Mouse (Mus musculus) right cerebral cortex, postnatal 36 days (tissue): ENCODE measurements around the gene Eipr1.
A peak's percentile ranks its signal among the peaks of the same experiment; 100 is the strongest.

Experiments used
- DNase-seq, 2 experiments: peaks; one replicate each; pipeline ENCODE4 v3.0.0; 2022; ENCODE audit warnings: low spot score in 2 of 2, mixed read lengths in 1 of 2

Eipr1 gene

DNA sequence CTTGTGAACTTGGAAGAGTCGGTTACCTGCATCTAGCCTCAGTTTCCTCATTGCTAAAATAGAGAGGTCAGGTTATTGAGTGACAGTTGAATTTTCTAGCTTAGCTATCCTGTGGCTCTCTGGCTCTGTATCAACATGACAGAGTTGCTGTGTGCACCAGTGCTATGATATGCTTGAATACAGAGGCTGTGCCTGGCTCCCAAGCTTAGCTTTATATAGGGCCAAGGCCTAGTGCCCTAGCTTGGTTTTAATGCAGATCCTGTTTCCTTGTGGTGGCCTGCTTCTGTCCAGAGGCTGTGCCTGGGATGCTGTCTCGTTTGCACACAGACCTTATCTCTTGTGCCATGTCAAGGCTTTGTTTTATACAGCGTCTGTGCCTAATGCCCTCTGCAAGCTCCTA is 66.3 kb downstream of the Eipr1 start:
- no peak for DNase-seq

DNA sequence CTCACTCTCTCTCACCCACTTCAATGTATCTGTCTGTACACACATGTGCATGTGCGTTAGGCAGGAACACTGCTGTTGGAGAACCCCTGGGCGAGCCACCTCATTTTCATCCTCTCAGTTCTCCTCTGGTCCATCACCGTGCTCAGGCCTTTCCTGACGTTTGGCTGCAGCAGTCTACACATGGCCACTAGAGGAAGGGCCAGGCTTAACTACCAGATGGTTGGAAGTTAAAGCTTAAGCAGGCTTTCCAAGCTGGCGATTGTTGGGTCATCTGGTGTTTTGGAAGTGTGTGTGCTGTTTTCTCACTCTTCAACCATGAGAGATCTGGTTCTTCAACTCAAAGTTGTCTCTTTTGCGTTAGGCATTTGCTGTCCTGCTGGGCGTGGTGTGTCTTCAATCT is 71.9 kb downstream of the Eipr1 start:
- DNase-seq, result no peak

DNA sequence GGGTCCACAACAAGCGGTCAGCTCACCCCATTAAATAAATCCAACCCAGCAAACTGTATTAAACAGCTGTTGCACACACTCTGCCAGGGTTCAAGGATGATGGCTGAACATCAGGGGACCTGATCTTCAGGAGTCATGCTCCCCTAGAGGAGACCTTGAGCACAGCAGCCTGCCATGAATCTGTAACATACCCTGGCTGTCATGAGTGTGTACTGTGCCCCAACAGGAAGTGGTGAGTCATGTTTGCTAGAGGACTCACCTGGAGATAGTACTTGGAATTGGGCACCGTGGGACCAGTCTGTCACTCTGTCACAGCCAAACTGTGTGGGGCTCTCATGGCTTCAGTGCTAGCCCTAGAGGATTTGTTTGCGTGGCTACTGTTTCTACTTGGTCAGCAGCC is 77.9 kb downstream of the Eipr1 start:
- no peak for DNase-seq

DNA sequence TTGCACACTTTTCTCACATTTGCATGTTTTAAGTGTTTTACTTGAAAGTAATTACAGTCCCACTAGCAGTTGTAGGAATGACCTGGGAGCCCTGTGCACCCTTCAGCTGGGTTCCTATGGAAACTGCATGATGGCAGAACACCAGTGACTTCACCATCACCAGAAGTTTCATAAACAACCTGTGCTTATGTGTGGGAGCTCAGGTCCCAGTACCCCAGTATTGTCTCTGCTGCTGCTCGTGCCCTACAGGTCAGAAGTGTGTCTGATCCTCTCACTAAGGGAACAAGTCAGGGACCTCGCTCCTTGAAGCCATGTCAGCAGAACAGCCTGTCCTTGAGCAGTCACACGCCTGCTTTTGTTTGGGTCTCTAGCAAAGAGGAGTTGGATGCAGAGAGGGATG is 78.9 kb downstream of the Eipr1 start:
- no peak for DNase-seq

DNA sequence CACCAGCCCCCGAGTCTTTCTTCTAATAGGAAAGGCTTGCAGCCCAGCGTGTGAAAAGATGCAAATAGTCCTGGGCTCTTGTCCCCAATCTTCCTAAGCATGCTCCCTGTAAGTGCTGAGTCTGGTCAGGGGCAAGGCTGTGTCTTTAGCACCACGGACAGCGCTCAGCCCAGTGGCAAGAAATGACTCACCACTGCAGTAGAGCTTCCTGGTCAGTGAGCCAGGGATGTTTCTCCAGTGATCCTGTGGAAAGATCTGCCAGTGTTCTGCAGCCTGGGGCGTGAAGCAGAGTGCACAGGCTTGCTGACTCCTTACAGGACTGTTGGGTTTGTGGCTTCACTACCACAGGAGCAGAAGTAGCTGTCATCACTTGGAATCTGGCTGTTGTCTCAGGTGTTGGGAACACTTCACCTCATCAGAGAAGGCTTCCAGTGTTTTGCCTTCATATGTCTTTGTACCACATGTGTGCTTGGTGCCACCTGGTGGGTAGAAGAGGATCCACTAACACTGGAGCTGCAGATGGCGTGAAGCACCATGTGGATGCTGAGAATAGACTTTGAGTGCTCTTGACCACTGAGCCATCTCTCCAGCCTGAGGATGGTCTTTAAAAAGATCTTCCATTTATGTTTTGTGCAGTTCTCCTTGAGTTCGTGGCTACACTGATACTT is 79.6 kb downstream of the Eipr1 start:
- peak; percentile 64 to 73 for DNase-seq

DNA sequence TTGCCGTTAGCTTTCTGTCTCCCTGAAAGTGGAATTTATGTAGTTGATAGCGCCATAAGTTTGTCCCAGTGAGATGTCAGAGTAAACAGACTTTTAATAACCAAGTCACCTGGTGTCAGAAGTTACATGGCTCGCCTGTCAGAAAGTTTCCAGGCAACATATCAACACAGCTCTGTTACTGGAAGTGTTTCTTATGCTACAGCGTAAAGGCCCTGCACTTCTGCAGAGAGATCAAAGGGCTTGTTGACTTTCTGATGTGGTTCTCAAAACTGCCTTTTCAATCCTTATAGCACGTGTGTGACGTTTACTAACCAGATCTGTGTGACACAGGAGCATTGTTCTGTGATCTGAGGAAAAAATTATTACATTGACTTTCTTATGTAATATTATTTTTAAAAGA is 82.7 kb downstream of the Eipr1 start:
- DNase-seq, result no peak

DNA sequence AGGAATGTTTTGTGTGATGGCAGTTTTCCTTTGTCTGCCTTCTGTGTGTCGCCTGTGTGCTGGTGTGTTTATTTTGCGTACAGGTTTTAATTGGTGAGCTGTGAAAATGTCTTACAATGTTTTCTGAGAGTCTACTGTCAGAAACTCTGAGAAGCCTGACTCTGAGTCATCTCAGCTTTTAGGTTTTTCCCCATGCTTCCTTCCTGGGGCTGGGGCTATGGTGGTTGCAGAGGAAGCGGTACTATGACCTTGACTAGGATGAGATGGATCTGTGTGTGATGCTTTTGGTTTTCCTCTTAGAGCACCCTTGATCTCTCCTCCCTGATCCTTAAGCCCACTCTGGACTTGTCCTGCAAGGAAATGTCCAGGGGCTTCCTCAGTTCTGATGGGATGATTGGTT is 84.1 kb downstream of the Eipr1 start:
- DNase-seq, result no peak

DNA sequence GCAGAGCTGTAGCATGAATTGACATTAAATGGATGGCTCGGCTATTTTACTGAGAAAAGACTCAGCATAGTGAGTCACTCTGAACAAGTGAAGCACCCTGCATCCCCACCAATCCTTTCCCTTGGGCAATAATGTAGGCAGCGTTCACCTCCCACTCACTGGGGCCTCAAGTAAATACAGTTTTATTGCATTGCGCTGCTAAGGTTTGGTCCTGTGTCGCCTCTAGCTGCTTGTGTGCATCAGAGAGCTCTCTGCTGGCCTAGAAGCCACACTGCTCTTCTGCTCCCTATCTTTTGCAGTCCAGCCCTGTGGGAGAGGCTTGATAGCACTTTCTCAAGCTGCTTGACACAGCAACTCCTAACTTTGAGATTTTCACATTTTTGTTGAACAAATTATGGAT is 86.7 kb downstream of the Eipr1 start:
- DNase-seq, result peak in 1 of 2 experiments; percentile 30

DNA sequence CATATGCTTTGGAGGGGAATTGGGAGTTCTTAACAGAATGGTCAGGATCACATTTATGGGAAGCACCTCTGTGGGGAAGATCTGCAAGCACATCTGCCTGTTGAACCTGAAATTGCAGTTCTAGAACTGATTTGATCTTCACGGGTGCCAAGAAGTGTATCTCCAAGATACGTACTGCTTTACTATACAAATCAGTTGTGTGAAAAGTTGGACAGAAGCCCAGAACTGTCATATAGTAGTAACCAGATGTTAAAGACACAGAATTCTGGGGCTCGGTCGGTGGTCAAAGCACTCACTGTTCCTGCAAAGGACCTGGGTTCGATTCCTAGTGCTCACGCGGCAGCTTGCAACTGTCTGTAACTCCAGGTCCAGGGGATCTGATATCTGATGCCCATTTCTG is 87.4 kb downstream of the Eipr1 start:
- DNase-seq, result no peak

DNA sequence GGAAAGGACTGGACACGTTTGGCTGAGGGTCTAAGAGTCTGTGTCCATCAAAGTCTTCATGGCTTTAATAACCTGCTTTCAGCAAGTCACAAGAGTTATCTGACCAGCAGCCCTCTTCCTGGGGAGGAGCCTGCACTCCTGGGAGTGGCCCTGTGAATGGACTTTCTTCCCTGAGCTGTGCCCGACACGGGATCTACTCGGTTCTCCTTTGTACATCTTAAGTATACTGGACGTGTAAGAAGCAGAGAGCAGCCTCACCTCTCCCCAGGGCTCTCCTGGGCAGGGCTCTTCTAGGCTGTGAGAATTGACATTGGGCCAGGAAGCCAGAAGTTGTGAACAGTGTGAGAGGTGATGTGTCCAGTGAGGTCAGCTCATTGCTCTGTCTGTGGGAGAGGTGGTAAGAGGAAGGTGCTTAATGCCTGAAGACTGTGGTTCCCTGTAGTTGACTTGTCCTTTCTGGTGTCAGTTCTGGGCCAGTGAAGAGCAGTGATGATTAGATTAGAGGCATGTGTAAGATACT is 89.6 kb downstream of the Eipr1 start:
- DNase-seq, result no peak

DNA sequence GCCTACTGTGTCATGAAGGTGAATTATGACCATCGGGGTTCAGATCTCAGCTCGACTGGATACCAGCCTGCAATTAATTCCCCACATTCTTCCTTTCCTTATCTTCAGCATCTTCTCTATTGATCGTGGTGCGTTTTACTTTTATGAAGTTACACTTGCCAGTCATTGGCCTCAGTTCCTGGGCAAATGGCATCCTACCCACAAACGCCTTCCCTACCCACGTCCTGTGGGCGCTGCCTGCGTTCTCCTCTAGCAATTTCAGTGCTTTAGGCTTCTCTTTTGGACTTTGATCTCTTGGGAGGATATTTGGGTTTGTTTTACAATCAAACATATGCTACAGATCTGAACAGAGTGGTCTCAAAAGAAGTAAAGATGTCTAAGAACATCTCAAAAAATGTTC is 94.2 kb downstream of the Eipr1 start:
- no peak for DNase-seq

DNA sequence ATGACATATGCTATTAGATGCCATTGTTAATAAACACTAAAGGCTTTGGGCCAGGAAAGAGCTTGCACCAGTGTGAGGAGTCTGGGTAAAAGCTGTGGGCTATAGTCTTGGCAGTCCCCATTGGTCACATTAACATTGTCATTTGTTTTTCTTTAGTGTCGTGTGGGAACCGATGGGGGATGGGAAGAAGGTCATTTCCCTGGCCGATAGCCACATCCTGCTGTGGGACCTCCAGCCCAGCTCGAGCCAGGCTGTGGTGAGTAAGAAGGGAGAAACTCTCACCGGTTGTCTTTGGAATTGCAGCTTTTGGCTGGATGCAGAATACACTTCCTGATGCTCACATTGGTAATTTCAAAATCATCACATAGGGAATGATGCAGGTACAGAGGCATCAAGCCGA is 95.8 kb downstream of the Eipr1 start:
- DNase-seq, result no peak

DNA sequence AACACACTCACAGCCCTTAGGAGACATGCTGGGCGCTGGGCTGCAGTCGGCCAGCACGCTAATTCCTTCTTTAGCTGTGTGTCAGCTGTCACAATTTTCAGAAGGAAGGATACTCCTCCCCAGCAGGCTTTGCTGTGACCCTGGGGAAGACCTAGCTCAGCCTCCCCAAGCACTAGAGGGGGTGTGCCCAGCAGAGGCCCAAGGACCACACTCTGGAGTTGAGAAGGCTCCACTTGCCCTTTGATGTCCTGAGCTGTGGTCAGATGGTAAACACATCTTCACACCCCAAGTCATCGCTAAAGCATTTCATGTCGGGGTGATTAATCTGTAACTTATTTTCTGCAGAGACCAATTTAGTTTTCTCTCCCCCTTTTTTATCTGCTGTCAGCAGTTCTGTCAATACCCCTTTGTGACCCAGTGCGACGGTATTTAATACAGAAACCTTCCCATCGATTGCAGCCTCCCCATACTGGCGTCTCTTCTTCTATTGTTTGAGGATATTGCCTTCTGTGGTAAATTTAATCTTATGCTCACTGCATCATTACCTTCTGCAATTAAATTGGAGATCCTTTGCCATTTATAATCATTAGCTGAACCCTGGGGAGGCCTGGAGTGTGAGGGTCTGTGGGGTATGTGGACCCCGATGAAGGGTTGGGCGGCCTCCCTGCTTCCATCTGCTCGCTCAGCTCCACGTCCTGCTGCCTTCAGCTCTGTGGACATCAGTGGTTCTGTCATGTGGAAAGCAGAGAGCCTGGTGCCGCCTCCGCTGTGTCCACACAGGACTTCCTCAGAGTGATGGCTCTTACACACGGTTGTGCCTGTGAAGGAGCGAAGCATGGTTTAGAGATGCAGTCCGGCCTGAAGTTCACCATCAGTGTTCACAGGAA is 97.4 kb downstream of the Eipr1 start:
- no peak for DNase-seq

DNA sequence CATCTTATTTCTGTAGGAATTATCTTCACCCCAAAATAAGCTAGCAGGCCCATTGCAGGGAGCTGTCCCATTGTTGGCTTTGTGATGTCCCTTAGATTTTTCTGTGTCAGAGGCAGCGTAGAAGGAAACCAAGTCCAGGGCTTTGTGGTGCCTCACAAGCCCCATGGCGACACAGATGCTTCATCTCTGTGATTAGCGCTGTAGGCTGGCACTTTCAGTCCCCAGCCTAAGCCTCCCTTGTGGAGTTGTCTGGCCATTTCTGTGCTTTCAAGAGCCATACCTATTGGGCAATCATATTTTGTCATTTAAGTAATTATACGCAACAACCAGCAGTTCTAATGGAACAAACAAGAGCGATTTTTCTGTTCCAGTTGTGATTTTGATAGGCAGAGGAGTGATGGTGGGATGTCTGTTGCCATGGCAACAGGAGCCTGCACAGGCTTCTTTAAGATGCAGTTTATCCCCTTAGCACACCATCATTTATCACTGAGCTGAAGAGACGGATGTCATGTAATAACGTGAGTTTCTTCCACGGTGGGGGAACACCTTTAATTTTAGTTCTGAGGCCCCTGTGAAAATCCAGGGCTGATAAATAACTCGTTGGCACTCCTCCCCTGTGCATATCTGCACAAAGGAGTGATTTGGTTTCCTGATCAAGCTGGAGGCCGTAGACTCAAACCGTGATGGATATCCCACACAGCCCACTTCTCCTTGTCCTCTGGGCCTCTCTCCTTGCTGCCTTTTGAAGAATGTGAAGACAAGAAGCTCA is 108.1 kb downstream of the Eipr1 start:
- DNase-seq, result no peak

DNA sequence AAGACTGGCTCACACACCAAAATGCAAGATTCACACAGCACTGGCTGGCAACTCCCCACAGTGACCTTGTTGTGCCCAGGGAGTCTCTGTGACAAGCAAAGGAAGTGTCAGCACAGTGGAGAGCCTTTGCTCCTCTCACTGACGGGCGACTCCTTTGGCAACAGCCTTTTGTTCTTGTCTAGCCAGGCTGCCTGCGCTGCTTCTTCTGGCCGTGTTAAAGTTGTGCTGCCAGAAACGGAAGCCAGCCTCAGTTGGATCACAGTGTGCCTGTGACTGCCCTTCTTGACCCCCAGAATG is 108.6 kb downstream of the Eipr1 start:
- no peak for DNase-seq

DNA sequence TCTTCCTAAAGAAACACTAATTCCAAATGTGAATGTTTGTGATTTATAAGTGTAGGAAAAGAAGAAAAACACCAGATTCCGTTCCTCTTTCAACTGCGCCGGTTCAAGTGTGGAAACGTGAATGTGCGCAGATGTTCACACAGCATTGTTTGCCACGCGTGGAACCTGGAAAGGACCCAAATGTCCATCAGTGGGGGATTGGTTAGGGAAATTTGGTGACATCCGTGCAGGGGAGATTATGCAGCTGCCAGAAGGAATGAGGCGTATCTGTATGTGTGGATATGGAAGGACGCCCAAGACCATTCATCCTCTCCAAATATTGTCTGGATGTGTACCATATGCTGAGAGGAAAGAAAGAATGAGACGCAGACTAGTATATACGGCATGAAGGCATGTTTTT is 111.7 kb downstream of the Eipr1 start:
- DNase-seq, result no peak

DNA sequence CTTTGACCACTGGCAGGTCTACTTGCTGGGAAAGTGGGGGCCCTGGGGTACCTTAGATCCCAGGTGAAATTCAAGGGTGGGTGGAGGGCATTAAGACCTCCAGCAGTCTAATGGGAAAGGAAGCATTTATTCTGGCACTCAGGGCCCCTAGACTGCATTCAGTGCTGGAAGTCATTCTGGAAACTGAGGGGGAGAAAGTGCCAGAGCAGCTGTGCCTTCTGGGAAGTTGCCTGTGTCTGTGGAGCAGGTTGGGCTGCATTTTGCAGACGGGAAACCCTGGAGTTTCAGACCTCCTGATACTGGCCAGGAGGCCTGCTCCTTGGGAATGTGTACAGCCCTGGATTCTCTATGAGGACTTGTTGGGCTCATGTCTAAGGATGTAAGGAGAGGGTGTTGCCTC is 114.5 kb downstream of the Eipr1 start:
- no peak for DNase-seq

DNA sequence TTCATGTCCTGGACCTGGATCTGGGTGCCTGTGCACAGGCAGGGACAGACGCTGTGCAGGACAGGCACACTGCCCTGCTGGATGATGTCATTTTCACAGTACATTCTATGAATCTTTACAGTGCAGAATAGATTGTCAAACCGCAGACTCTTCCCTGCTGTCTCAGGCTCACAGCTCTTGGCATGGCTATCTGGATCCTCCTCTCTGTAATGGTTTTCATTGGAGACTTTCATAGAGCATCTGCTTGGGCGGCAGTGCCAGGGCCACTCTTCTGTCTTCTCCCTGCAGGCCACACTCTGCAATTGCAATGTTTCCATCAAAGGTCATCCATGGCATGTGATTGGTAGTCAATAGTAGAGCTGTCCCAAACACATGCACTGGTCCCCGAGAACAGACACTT is 117.2 kb downstream of the Eipr1 start:
- no peak for DNase-seq

DNA sequence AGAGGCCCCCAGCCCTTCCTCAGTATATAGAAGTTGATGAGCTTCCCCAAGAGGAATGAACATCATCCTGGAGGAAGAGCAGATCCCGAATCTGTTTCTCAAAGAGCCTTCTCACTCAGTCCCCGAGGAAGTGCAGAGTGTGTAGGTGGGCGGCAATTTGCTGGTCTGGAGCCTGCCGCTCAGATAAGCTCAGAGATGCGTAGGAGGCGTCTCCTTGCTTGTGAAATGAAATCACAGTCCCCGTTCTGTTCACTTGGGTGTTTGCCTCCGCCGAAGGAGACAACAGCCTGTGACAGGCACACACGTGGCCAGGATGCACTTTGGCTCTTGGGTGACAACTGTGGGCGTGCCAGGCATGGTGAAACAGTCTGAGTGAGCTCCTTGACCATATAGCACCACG is 120.7 kb downstream of the Eipr1 start:
- peak; percentile 87 to 94 for DNase-seq

DNA sequence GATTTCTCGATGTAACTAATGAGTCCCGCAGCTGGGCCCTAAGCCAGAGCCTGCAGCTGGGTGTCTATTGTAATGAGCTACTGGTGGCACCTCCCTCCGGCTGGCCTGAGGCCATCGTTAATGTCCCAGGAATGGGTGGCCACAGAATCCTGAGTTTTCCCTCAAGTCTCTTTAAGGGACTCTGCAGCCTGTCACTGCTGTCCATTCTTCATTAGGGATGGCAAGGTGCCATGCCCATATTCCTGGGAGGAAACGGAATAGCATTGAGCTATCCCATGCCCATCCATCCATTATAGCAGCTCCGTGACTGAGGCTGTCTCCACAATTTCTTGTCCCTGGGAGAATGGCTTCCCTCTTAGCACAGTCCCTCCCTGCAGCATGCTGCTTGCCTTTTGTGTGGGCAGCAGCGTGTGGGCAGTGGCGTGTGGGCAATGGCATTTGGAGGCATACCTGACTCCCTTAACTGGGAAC is 123.2 kb downstream of the Eipr1 start:
- peak; percentile 62 for DNase-seq

DNA sequence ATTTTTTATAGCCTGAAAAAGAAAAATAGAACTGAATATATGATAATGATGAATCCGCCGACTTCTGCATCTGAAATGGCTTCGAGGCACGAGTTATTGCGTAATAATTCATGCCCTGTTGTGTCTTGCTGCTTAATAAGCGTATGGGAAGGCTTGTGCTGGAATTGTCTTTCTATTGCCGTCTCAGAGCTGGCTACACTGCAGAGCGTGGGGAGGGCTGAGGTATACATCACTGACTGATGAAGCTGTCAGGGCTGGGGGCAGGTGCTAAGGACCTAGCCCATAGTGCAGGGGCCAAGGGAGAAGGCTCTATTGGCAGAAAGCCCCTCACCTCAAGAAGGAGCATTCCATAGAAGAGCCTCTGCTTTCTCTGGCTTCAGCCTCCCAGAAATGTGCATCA is 123.9 kb downstream of the Eipr1 start:
- no peak for DNase-seq

DNA sequence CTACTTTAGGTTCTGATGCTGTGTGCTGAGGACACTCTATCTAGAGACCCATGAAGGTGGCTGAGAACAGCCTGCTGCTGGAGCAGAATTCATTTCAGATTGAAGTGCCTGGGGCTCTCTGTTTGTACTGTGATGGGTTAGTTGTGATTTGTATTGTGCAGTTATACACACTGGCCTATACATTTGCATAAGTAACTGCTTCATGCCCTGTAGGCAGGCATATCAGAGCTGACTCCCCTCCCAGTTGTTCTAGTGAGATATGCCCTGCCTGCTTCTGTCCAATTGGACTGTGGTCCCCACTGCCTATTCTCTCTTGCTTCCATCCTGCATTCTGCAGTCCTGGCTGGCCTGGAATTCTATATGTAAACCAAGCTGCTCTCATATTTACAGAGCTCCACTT is 128.9 kb downstream of the Eipr1 start:
- DNase-seq, result no peak

DNA sequence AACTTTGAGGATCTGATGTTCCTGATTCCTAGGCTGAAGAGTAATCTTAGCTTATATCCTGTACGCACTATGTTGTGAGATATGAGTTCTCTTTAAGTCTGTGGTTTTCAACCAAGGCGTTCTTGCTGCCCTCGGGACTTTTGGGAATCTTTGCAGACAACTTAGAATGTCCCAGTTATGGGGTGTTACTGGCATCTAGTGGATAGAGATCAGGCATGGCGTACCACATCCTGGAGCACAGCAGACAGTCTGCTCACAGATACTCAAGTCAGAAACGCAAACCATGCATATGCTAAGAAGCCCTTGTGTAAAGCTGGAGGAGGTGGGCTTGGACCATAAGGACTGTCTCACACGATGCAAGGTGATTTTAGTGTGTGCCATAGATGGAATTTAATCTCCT is 136.1 kb downstream of the Eipr1 start:
- no peak for DNase-seq
